Mouse (Mus musculus) hindbrain, postnatal 0 days (tissue): ENCODE results near the gene Ell3. TPM values are rescaled to one million over a fixed set of nuclear protein-coding genes. Genes with fewer than 3 reads are reported as not detected.
"Not testable (repeated sequence)": the region's sequence is repeated elsewhere in the genome, so short reads cannot be mapped to it uniquely, and the experiment has no call there.

Experiments used
- ATAC-seq: fragments of 200-750 bp; cut with Nextera tagmentation; 2 replicates; pipeline ENCODE4 v1.8.0; 2017; ENCODE audit warnings: mild to moderate bottlenecking, moderate TSS enrichment, moderate library complexity
- DNase-seq: peaks from one replicate; pipeline ENCODE4 v3.0.0-alpha.2; 2015; ENCODE audit warnings: low spot score
- H3K27ac ChIP-seq: fragments of 300-500 bp; sonication (generic); 2 replicates; pipeline ENCODE4 v1.5.1; 2014; ENCODE audit warnings: mild to moderate bottlenecking
- H3K27me3 ChIP-seq: fragments of 300-500 bp; sonication (generic); 2 replicates; pipeline ENCODE4 v1.6.1; 2014; ENCODE audit warnings: low read length, mixed read lengths; ENCODE audit not compliant: insufficient read depth
- H3K36me3 ChIP-seq: fragments of 300-500 bp; sonication (generic); 2 replicates; pipeline ENCODE4 v1.6.1; 2014; ENCODE audit warnings: low read length, mixed read lengths; ENCODE audit not compliant: insufficient read depth
- H3K4me1 ChIP-seq: fragments of 300-500 bp; sonication (generic); 2 replicates; pipeline ENCODE4 v1.6.1; 2014; ENCODE audit warnings: antibody characterized with exemption, low read length, mixed read lengths; ENCODE audit not compliant: insufficient read depth
- H3K4me2 ChIP-seq: fragments of 300-500 bp; sonication (generic); 2 replicates; pipeline ENCODE4 v1.6.1; 2014; ENCODE audit warnings: low read depth, mild to moderate bottlenecking, low read length, moderate library complexity, mixed read lengths
- H3K4me3 ChIP-seq: fragments of 300-500 bp; sonication (generic); 2 replicates; pipeline ENCODE4 v1.5.1; 2014; ENCODE audit warnings: low read length
- H3K9ac ChIP-seq: fragments of 300-500 bp; sonication (generic); replicated peaks from 2 replicates; pipeline ENCODE4 v1.6.1; 2014; ENCODE audit warnings: mild to moderate bottlenecking, low read length, moderate library complexity, mixed read lengths
- H3K9me3 ChIP-seq: fragments of 300-500 bp; sonication (generic); 2 replicates; pipeline ENCODE4 v1.6.1; 2016; ENCODE audit warnings: low read length, mixed read lengths
- CTCF ChIP-seq: IDR thresholded peaks from 2 replicates; pipeline ENCODE4 v1.5.1; 2016; ENCODE audit warnings: antibody characterized with exemption, control low read depth, low read depth
- WGBS: fragments of 180-500 bp; shearing (Covaris S2); extraction: QIAGEN DNeasy Blood & Tissue Kit; methylation state at CpG from one replicate; pipeline ENCODE4 v1.1.7; 2014; 5-methylcytosine and 5-hydroxymethylcytosine counted together
- polyA plus RNA-seq: library from polyadenylated mRNA; unstranded; fragments of >200 nt; fragmentation: Nextera tagmentation; extraction: Ambion mirVana; gene quantifications from 2 replicates; pipeline ENCODE4 v1.2.1, GENCODE M21; 2015
- total RNA-seq: library from RNA; depleted of rRNA; stranded (reverse); fragments of >200 nt; gene quantifications from 2 replicates; pipeline ENCODE4 v1.2.3, GENCODE M21; 2014

Gene Ell3
- total and polyA plus RNA-seq, 2 experiments from 2014 or later, result 0.58 to 1.4 TPM

DNA sequence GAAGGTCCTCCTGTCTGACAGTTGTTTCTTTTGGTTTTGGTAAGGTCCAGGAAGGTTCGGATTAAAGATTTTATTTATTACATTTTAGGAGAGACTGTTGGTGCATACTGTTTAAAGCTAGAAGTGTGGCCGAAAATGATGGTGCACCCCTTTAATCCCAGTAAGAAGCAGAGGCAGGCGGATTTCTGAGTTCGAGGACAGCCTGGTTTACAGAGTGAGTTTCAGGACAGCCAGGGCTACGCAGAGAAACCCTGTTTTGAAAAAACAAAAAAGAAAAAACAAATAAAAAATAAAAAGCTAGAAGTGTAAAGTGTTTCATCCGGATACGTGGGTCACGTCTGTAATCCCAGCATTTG lies 30.1 kb upstream of the Ell3 start:
- H3K4me2 ChIP-seq, result peak overlapping the region; percentile 60
- H3K27me3 ChIP-seq, result no peaks in the 10 kb centered on the region
- no peaks in the 10 kb centered on the region for H3K4me1 ChIP-seq
- no peaks in the 10 kb centered on the region for H3K36me3 ChIP-seq
- WGBS, result 34% methylated on average over 8 of the region's 8 CpGs
- TF ChIP-seq CTCF, result no peak
- no peak overlapping the region; the same call in 1 of the 2 replicates for H3K9ac ChIP-seq
- H3K27ac ChIP-seq, result 0 out of 2 replicates have a peak overlapping the region, but pooled peaks have one; percentile 27
- ATAC-seq, result no peak; the same call in 1 of the 2 replicates
- no peaks in the 10 kb centered on the region for H3K9me3 ChIP-seq
- DNase-seq, result no peak
- peak overlapping the region; percentile 60 for H3K4me3 ChIP-seq

DNA sequence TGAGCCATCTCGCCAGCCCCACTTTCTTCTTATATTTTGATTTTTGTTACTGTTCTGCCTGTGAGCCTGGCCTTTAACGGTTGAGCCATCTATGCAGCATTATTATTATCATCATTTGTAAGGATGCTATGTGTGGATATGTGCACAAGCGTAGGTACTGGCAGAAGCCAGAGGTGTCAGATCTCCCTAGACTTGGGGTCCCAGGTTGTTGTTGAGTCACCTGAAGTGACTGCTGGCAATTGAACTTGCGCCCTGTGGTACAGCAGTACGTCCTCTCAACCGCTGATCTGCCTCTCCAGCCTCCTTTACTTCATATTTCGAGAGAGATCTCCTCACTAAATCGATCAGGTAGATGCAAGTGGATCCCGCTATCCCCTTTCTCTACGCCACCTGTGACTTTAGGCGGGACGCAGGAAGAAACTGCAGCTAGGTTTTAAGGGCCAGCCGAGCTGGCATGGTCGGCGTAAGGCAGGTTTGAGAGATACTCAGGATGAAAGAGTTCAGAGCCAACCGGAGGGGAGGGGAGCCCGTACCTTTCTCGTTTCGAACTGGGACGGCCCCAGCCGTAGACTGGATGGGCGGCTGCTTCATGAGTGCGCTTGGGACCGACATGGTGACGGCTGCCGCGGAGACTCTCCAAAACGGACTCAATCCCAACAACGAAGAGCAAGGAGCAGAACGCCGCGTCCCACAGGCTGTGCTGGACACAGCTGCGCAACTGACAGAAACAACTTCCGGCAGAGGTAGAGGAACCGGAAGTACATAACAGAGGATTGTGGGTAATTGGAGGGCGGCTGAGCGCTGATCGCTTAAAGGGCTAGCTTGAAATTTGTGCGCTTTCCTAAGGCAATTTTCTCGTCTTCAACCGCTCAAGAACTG lies 29.5 kb upstream of the Ell3 start, which contains the start of gene Mfap1b:
Gene Mfap1b, minus strand, starts transcription at position 767 of the 879 bp plus-strand sequence.
- H3K9ac ChIP-seq, H3K27me3 ChIP-seq, H3K9me3 ChIP-seq, H3K4me1 ChIP-seq, H3K36me3 ChIP-seq: not testable (repeated sequence)
- Histone ChIP-seq H3K4me2 (peak within 1 kb of the TSS; percentile 60), H3K4me3 (peak within 1 kb of the TSS; percentile 60), H3K27ac (peak within 1 kb of the TSS; percentile 78)
- peak; percentile 96 for ATAC-seq
- 7% methylated on average over 39 of the region's 41 CpGs for WGBS
- peak; percentile 94 for DNase-seq

DNA sequence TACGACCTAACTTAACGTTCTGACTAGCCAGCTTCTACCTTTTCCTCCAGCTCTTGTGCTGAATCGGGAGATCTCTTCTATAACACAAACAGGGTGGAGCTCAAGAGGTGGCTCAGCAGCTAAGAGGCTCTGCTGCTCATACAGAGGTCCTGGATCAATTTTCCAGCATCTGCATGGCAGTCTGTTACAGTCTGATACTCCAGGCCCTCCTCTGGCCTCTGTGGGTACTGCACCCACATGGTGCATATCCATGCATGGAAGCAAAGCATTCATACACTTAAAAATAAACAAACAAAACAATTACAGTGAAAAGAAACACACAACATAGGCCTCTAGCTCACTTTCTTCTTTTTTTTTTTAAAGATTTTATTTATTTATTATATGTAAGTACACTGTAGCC lies 28.7 kb upstream of the Ell3 start:
- H3K27ac ChIP-seq, H3K27me3 ChIP-seq, H3K4me1 ChIP-seq, H3K4me3 ChIP-seq, H3K9me3 ChIP-seq, H3K36me3 ChIP-seq, DNase-seq, ATAC-seq, H3K4me2 ChIP-seq, H3K9ac ChIP-seq: not testable (repeated sequence)
- WGBS, result 97% methylated on average over 3 of the region's 3 CpGs

DNA sequence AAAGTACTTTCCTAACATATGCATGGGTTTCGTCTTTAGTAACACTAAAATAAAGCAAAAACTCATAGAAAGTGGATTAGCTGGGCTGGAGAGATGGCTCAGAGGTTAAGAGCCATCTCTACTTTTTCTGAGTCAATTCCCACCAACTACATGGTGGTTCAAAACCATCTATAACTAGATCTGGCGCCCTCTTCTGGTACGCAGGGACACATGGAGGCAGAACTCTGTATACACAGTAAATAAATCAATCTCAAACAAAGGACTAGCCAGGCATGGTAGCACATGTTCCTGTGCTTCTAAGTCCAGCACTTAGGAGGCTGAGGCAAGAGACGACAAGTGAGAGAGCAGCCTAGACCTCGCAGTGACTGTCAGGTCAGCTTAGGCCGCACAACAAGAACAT lies 24.9 kb upstream of the Ell3 start:
- not testable (repeated sequence) for H3K36me3 ChIP-seq, DNase-seq, H3K4me2 ChIP-seq, H3K9ac ChIP-seq, ATAC-seq, H3K27ac ChIP-seq, H3K4me1 ChIP-seq, H3K4me3 ChIP-seq, H3K9me3 ChIP-seq, H3K27me3 ChIP-seq
- 71% methylated on average over 1 of the region's 6 CpGs for WGBS

DNA sequence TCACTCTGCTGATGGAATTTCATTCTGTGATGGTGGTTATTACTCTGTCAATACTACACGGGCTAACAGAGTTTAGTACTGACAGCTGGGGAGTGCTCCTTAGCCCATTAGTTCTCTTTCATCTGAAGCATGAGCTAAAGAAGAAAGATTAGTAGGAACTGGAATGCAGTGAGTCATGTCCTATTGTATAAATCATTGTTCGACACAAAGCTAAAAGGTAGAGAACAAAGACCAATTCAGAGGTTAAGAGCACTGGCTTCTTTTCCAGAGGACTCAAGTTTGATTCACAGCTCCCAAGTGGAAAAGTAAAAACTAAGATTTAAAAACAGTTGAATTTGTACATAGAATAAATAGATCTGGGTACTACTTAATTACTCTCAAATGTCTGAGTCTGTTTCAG lies 16.0 kb upstream of the Ell3 start:
- Histone ChIP-seq H3K27ac (no peak overlapping the region), H3K27me3 (no peaks in the 10 kb centered on the region), H3K36me3 (no peaks in the 10 kb centered on the region), H3K4me1 (peaks cover 5% of the 10 kb centered on the region; the same call in 1 of the 2 replicates), H3K4me2 (no peak overlapping the region), H3K9ac (no peak overlapping the region), H3K4me3 (no peak overlapping the region), H3K9me3 (no peaks in the 10 kb centered on the region)
- DNase-seq (no peak), ATAC-seq (no peak)
- WGBS, result 65% methylated on average over 2 of the region's 2 CpGs
- TF ChIP-seq CTCF, result no peak

DNA sequence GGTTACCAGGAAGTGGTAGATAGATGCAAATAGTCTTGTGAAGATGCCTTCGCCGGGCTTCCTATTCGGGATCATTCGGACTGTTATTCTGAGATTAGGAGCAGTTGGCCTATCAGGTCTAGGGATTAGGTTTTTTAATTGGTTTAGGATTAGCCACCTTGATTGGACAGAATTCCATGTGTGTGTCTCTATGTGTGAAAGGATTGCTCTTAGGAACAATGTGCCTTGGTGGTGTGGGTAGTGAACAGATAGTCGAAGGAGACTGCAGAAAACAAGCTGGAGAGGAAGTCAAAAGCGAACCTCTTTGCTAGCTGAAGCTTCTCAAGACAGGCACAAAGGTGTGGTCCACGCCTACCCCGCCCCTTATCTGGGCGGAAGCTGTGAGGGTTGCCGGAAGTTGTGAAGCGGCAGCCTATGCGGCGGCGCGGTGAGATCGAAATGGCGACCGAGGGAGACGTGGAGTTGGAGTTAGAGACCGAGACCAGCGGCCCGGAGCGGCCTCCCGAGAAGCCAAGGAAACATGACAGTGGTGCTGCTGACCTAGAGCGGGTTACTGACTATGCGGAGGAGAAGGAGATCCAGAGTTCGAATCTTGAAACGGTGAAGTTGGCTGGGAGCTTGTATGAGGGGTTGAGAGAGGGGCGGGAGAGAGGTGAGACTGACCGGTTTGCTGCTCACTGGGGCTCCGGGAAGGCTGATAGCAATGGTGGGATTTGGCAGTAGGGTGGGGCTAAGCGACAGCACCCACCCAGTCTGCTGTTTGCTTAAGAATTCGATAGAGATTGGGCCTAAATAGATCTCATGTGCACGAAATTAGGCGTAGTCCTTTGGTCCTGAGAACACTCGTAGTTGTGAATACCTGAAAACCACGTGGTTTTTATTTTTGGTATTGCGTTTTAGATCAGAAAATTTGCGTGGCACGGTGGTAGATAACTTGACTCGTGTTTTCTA lies 12.9 kb upstream of the Ell3 start, which contains the start of gene Serinc4:
Gene Serinc4, minus strand, starts transcription at position 90 of the 951 bp plus-strand sequence.
- Histone ChIP-seq H3K27ac (peak within 1 kb of the TSS; percentile 73), H3K4me2 (peak within 1 kb of the TSS; percentile 77), H3K9ac (peak within 1 kb of the TSS; percentile 70), H3K27me3 (no peaks in the 10 kb centered on the region), H3K9me3 (no peaks in the 10 kb centered on the region), H3K4me3 (peak within 1 kb of the TSS; percentile 80), H3K4me1 (peaks cover 5% of the 10 kb centered on the region; the same call in 1 of the 2 replicates), H3K36me3 (peaks cover 10% of the 10 kb centered on the region; the same call in 1 of the 2 replicates)
- 5% methylated on average over 41 of the region's 41 CpGs for WGBS
- no peak for TF ChIP-seq CTCF
- ATAC-seq (peak; percentile 94), DNase-seq (peak; percentile 91)
